Mouse (Mus musculus): Measurements from ENCODE around the gene Cyp4a10.
"Not testable (repeated sequence)": the region's sequence is repeated elsewhere in the genome, so short reads cannot be mapped to it uniquely, and the experiment has no call there.

Gene Cyp4a10

DNA sequence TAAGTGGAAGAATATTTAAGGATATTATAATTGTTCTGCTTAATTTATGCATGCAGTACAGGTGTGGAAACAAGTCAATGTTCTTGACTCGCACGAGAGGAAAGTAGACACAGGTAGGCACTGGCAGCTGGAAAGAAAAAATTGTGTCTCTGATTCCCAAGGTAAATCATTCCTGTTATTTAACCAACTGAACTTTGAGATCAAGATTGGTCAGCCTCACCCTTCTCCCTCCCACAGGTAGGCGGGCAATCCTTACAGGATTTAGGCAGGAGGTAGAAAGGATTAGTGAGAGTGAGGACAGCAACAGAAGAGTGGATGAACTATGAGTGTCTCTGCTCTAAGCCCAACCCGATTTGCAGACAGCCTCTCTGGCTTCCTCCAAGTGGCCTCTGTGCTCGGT, at the start of gene Cyp4a10:
Gene Cyp4a10, plus strand, starts transcription at position 265 of the 400 bp plus-strand sequence.
- DNase-seq: not testable (repeated sequence)

DNA sequence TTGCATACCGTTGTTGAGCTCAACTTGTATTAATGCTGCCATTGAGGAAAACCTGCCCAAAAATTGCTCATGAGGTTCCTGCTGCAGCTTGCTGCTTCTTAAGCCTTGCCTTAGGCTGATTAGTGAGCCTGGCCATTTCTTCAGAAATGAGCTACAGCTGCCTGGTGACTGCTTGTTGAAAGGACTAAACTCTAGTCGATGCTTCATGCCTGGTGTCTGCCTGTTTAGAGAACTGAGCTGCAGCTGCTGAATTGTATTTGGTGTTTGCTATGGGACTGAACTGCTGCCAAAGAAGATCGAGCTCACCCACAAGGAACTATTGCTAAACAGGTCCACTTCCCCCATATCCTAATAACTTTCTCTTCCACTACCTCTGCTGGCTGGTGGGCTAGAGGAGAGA, 44.5 kb upstream of the Cyp4a10 start:
- not testable (repeated sequence) for DNase-seq

GRCm38 (mm10) chr4:115476051-115476450, 42.0 kb upstream of the Cyp4a10 start:
- peak; percentile 3 to 9 for DNase-seq

DNA sequence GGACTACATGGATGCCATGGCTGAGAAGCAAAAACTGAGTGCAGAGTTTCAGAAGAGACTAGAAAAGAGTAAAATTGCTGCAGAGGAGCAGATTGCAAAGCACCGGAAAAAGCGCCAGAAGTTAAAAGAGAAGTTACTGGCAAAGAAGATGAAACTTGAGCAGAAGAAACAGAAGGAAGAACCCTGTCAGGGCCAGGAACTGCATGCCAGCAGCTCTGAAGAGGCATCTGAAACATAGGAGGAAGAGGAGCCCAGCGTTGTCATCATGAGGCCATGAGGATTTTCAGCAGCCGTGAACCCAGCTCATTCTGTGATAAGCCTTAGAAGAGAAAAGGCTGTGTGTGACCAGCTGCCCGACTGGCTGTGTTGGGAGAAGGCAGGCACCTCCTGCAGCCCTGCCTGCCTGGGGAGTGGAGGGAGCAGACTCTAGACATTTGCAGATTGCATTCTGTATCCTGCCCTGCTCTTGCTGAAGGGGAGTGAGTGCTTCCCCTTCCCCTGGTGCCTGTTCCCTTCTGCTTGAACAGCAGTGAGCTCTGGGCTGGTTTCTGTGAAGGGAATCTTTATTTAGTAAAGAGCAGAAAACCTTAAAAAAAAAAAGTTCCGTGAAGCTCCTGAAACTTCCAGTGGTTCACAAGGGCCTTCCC, 36.9 kb upstream of the Cyp4a10 start:
- DNase-seq: no peak

GRCm38 (mm10) chr4:115496001-115496400, 22.1 kb upstream of the Cyp4a10 start, which contains the start of gene Cyp4a14:
TSS of gene Cyp4a14 (minus strand) at chr4:115496142.
- DNase-seq: no peak

GRCm38 (mm10) chr4:115497466-115497865, 20.6 kb upstream of the Cyp4a10 start:
- no peak for DNase-seq

GRCm38 (mm10) chr4:115513964-115514363, 4.1 kb upstream of the Cyp4a10 start:
- not testable (repeated sequence) for DNase-seq

DNA sequence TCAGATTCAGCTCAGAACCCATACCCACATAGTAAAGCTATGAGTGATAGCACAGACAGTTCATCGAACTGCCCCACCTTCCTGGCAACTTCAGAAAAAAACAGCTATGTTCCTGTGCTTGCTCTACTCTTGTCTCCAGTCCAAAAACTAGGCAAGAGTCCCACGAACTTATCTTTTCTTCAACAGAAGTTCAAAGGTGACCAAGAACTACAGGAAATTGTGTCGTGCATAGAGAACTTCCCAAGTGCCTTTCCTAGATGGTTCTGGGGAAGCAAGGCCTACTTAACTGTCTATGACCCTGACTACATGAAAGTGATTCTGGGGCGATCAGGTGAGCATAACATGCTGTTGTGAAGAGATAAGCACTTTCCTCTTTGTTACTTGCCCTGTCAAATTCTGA, 1.4 kb downstream of the Cyp4a10 start:
- DNase-seq: no peak

DNA sequence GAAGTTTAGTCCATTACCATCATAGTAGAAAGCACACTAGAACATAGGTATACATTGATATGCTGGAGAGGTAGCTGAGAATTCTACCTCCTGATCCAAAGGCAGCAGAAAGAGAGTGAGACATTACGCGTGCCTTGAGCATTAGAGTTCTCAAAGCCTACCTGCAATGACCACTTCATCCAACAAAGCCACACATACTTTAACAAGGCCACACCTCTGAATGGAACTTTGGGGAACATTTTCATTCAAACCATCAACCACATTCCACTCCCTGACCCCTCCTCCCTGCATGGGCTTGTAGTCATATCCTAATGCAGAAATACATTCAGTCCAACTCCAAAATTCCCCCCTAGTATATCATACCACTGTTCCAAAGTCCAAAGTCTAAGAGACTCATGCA, 3.7 kb downstream of the Cyp4a10 start:
- DNase-seq: no peak

DNA sequence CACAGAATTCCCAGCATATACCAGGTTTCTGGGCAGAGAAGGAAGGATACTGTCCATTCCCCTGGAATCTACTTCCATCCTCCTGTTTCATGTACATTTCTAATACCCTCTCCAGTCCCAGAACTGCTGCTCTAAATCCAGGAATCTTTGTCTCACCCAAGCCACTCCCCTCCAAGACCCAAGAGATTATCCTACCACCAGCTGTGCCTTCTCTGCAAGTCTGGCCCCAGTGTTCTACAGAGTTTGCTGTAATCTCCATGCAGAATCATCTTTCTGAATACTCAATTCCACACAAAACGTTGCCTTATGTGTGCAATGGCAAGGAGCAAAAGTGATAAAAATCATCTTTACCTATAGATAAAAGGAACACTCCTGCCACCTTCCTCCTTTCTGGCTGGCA, 27.0 kb downstream of the Cyp4a10 start:
- DNase-seq: no peak

DNA sequence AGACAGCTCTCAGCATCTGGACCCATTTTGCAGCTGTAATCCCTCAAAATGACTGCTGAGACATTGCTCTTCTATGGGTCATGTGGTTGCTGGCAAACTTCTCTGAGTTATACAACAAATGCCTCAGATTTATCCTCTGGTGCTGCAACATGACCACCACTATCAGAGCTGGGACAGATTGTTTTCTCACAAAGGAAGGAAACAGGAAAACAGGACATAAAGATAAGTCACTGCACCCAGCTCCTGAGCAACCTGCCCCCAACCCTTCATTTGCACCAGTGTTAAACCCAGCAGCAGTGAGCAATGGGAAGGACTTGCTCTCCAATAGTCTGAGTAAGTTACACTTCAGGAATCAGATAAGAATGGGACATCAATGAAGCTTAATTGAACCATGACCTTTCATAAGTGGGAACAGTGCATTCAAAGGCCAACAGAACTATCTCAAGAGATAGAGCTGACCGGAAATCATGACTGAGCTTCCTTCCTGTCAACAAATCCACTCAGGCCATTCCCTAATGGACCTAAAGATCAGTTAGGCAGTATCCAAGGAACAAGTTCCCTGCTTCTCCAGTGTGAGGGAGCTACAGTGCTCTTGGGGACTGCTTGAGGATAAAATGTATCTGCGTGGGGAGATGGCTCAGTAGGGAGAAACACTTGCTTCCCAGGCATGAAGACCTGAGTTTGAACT, 28.2 kb downstream of the Cyp4a10 start:
- DNase-seq: no peak

DNA sequence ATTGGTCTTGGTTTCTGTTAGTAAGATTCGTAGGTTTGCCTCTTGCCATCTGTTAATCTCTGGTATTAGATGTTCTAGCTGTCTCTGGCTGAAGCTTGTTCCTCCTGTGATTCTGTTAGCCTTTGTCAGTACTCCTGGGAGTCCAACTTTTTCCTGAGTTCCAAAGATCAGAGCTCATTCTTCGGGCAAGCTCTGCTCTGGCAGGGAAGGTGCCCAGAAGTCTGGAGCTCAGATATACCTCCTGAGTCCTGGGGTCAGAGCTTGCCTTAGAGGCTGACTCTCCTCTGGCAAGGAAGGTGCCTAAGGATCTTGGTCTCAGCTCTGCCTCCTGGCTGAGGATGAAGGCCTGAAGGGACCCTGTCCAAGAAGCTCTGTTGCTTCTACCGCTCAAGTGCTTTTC, 34.7 kb downstream of the Cyp4a10 start:
- DNase-seq: no peak

DNA sequence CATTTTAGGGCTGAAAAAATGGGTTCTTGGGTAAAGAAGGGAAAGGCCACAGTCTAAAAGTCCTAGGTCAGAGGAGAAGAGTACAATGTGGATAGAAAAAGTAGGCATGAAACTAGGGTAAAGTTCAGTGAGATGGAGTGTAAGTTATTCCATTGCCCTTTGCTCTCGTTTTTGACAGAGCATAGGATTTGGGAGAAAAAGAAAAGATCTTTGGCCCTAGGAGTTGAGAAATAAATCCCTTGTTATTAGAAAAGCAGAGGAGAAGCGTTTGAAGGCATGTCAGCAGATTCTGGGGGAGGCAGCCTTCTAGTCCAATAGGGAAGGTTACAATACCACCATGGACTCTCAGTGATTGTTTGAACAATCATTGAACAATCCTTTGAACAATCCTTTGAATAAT, 37.4 kb downstream of the Cyp4a10 start:
- no peak for DNase-seq

DNA sequence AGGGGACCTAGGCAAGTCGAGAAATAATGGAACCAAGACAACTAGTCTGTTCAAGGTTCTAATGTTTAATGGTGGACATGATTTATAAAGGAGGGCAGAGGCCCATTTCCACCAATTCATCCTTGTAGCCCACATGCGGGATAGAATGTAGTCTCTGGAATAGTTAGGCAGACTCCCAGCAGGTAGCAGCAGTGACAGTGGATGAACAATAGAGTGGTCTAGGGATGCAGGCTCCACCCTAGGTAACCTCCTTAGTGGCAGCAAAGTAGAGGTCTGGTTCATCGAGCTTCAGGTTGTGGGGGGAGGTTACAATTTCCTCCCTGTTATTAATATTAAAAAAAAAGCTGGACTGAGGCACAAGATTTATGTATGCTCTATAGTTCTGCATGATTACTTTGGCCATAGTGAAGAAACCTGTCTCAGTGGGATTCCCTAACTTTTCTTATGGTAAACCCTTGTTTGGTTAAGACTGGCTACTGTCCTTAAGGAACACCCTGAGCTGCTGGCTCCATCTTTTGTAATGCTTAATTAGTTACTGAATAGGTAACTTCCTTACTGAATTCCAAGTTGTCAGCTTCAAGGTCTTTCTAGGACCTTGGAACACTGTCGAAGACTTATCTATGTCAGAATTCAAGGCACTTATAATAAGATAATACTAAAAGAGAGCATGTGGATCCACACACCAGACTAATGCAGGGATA, 39.9 kb downstream of the Cyp4a10 start:
- no peak for DNase-seq

DNA sequence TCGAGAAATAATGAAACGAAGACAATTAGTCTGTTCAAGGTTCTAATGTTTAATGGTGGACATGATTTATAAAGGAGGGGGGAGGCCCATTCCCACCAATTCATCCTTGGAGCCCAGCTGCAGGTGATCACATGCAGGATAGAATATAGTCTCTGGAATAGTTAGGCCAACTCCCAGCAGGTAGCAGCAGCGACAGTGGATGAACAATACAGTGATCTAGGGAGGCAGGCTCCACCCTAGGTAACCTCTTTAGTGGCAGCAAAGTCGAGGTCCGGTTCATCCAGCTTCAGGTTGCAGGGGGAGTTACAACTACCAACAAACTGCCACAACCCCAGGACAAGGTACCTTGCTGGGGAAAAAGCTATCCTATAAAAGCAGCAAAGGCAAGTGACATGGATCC, 43.2 kb downstream of the Cyp4a10 start:
- DNase-seq: not testable (repeated sequence)

- DNase-seq: no peak
Observed at GRCm38 (mm10) chr4:115563401-115563800, 45.3 kb downstream of the Cyp4a10 start, which contains the start of gene Cyp4a31. TSS of gene Cyp4a31 (plus strand) at chr4:115563649.

- not testable (repeated sequence) for DNase-seq
Observed at GRCm38 (mm10) chr4:115564469-115565225, 46.6 kb downstream of the Cyp4a10 start.

- no peak for DNase-seq
Observed at GRCm38 (mm10) chr4:115575255-115575654, 57.2 kb downstream of the Cyp4a10 start.

DNA sequence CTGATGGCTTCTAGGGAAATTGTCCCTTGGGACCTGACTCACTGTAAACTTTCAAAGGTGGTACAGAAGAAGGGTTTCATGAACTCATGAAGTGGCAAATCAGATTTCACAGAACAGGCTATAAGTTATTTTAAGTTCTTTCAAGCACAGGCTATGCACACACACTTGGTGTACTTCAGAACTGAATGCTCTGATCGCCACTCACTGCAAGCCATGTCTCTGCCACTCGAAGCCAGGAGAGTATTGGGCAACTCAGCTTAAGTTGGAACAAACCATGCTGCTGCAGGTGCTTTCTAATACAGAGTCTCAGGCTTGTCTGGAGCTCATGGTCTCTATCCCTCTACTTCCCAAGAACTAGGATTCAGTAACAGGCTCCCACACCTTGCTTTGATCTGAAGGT, 57.7 kb downstream of the Cyp4a10 start:
- DNase-seq: no peak

DNA sequence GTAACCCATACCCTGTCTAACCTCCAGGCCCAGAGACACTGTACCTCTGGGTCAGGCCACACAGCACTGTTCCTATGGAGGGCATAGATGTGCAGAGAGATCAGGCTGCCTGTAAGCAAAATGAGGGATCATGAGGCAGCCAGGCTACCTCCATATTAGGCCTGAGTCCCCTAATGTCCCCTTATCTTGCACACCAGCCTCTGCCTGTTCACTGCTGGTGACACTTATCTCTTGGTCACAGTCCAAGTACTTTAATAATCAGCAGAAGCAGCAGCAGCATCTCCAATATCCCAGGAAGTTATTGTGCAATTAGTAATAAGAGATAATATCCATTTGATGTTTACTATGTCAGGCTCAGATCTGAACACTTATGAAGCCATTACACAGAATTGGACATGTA, 65.0 kb downstream of the Cyp4a10 start:
- DNase-seq: no peak

All from B cell, adult 2 months (primary cell).